Mouse (Mus musculus) kidney, adult 2 months (tissue): ENCODE results near the gene Vdac2. TPM values are rescaled to one million over a fixed set of nuclear protein-coding genes. Genes with fewer than 3 reads are reported as not detected.

ENCODE experiments used
- DNase-seq: peaks from one replicate; pipeline ENCODE4 v3.0.0; 2021
- H3K27ac ChIP-seq: fragments of 200-500 bp; 2 replicates; pipeline ENCODE4 v1.5.1; 2012; ENCODE audit warnings: low read depth, low read length, control low read depth, inconsistent platforms; ENCODE audit not compliant: insufficient read depth
- H3K27me3 ChIP-seq: fragments of 200-500 bp; replicated peaks from 2 replicates; pipeline ENCODE4 v1.6.1; 2012; ENCODE audit warnings: mild to moderate bottlenecking, moderate library complexity, low read length, inconsistent platforms; ENCODE audit not compliant: control insufficient read depth, insufficient read depth
- H3K36me3 ChIP-seq: fragments of 200-500 bp; 2 replicates; pipeline ENCODE4 v1.6.1; 2012; ENCODE audit warnings: mild to moderate bottlenecking, moderate library complexity, low read length, inconsistent platforms; ENCODE audit not compliant: control insufficient read depth, insufficient read depth
- H3K4me1 ChIP-seq: fragments of 200-500 bp; 2 replicates; pipeline ENCODE4 v1.6.1; 2011; ENCODE audit warnings: low read length; ENCODE audit not compliant: control insufficient read depth, insufficient read depth
- H3K4me3 ChIP-seq: fragments of 200-500 bp; 2 replicates; pipeline ENCODE4 v1.5.1; 2011; ENCODE audit warnings: mild to moderate bottlenecking, low read depth, low read length, control low read depth; ENCODE audit not compliant: insufficient read depth
- CTCF ChIP-seq: fragments of 200-500 bp; conservative IDR thresholded peaks from 2 replicates; pipeline ENCODE4 v1.5.1; 2011; ENCODE audit warnings: low read depth, mild to moderate bottlenecking, control low read depth, low read length, moderate library complexity, mixed read lengths; ENCODE audit not compliant: insufficient read depth, insufficient read length
- POLR2A ChIP-seq: fragments of 200-500 bp; IDR thresholded peaks from one replicate; pipeline ENCODE4 v1.6.1; 2011; ENCODE audit warnings: low read depth, low read length, control low read depth
- WGBS: fragments of 180-500 bp; shearing (Covaris S2); methylation state at CpG from one replicate; pipeline ENCODE4 v1.1.7; 2018; 5-methylcytosine and 5-hydroxymethylcytosine counted together
- polyA plus RNA-seq: library from polyadenylated mRNA; depleted of rRNA; stranded (reverse); fragments of >200 nt; gene quantifications from 2 replicates; pipeline ENCODE4 v1.2.3, GENCODE M21; 2012

Gene Vdac2
- polyA plus RNA-seq, 1 experiment = 166 TPM

DNA sequence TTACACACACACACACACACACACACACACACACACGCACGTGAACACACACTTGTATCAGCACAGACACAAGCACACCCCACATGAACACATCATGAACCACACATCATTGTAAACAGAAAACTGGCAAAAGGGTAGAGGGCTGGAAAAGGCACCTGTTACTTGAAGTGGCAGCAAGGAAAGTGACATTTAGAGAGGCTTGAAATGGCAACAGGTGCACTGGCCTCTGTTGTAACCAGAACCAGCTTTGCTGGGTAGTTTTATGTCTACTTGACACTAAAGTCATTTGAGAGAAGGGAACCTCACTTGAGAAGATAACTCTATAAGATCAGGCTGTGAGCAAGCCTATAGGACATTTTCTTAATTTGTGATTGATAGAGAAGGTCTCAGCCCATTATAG lies 15.6 kb upstream of the Vdac2 start:
- WGBS = 93% methylated on average over 2 of the region's 2 CpGs
- Histone ChIP-seq H3K4me1 (peaks cover 4% of the 10 kb centered on the region; the same call in 1 of the 2 replicates), H3K36me3 (no peaks in the 10 kb centered on the region), H3K27me3 (no peaks in the 10 kb centered on the region), H3K4me3 (no peak overlapping the region), H3K27ac (no peak overlapping the region)
- TF ChIP-seq CTCF (no peak), POLR2A (no peak)
- DNase-seq = no peak

DNA sequence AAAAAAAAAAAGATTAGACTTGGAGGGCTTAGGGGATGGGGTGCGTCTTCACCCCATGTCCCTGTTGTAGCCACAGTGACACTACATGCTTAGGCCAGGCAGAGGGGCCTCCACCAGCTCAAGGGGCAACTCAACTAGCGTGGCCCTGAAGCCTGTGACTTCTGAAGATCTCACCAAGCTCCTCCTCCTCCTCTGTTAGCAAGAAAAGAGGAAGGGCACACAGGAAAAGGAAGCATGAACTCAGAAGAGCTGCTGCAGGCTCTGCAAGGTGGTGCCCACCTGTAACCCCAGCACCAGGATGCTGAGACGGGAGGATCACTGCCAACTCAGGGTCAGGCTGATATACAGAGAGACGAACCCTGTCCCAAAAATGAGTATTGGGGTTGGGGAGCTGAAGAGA lies 13.7 kb upstream of the Vdac2 start:
- Histone ChIP-seq H3K27me3 (no peaks in the 10 kb centered on the region), H3K27ac (no peak overlapping the region), H3K36me3 (no peaks in the 10 kb centered on the region), H3K4me3 (no peak overlapping the region), H3K4me1 (peaks cover 4% of the 10 kb centered on the region; the same call in 1 of the 2 replicates)
- 87% methylated on average over 4 of the region's 4 CpGs for WGBS
- DNase-seq = no peak
- TF ChIP-seq POLR2A = no peak
- TF ChIP-seq CTCF = no peak

DNA sequence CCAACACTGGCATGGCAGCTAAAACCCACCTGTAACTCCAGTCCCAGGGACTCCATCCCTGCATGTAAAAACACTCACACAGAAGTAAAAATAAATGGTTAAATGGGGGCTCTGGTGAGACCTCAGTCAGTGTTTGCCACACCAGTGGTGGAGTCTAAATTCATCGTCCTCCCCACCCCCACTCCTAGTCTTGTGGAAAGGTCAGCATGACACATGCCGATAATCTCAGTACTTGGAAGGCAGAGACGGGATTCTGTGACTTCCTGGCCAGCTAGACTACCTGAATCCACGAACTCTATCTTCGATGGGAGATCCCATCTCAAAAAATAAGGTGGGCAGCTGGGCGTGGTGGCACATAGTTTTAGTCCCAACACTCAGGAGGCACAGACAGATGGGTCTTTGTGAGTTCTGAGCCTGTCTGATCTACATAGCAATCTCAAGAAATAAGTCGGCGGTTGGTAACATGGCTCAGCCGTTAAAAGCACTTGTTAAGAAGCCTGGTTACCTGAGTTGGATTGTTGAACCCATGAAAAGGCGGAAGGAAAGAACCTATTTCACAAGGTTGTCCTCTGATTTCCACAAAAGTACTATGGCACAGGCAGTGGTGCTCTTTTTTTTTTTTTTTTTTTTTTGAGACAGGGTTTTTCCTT lies 13.2 kb upstream of the Vdac2 start:
- 86% methylated on average over 10 of the region's 10 CpGs for WGBS
- no peak overlapping the region for H3K27ac ChIP-seq
- DNase-seq = no peak
- TF ChIP-seq POLR2A = no peak
- TF ChIP-seq CTCF = no peak
- no peaks in the 10 kb centered on the region for H3K36me3 ChIP-seq
- no peak overlapping the region for H3K4me3 ChIP-seq
- no peaks in the 10 kb centered on the region for H3K27me3 ChIP-seq
- peaks cover 4% of the 10 kb centered on the region; the same call in 1 of the 2 replicates for H3K4me1 ChIP-seq

GRCm38 (mm10) chr14:21812590-21813162 lies 12.4 kb upstream of the Vdac2 start:
- peaks cover 4% of the 10 kb centered on the region; the same call in 1 of the 2 replicates for H3K4me1 ChIP-seq
- H3K4me3 ChIP-seq = no peak overlapping the region
- TF ChIP-seq CTCF (peak; percentile 74), POLR2A (no peak)
- WGBS = 21% methylated on average over 14 of the region's 14 CpGs
- H3K27me3 ChIP-seq = no peaks in the 10 kb centered on the region
- no peaks in the 10 kb centered on the region for H3K36me3 ChIP-seq
- H3K27ac ChIP-seq = no peak overlapping the region
- DNase-seq = peak; percentile 83

GRCm38 (mm10) chr14:21813216-21813615 lies 11.8 kb upstream of the Vdac2 start:
- H3K4me1 ChIP-seq = peaks cover 4% of the 10 kb centered on the region; the same call in 1 of the 2 replicates
- no peak overlapping the region for H3K4me3 ChIP-seq
- no peaks in the 10 kb centered on the region for H3K27me3 ChIP-seq
- TF ChIP-seq POLR2A (no peak), CTCF (no peak)
- no peak for DNase-seq
- 60% methylated on average over 4 of the region's 4 CpGs for WGBS
- no peaks in the 10 kb centered on the region for H3K36me3 ChIP-seq
- no peak overlapping the region for H3K27ac ChIP-seq

DNA sequence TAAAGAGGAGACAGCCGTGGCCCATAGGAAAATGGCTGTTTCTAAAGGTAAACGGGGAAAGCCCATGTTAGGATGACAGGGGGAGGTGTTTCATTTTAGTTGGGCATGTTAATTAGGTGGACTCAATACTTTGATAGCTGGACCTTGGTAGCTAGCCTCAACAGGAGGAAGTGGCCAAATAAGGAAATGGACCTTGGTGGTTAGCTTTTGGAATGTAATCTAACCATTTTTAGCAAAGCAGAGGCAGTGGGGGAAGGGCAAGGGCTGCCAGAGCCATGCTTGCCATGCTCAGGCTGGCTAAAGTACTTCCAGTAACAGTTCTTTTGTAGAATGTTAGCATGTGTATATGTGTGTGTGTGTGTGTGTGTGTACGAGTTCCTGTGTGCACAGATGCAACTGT lies 11.2 kb upstream of the Vdac2 start:
- Histone ChIP-seq H3K4me1 (peaks cover 4% of the 10 kb centered on the region; the same call in 1 of the 2 replicates), H3K36me3 (no peaks in the 10 kb centered on the region), H3K4me3 (no peak overlapping the region), H3K27ac (no peak overlapping the region), H3K27me3 (no peaks in the 10 kb centered on the region)
- 74% methylated on average over 3 of the region's 3 CpGs for WGBS
- DNase-seq = peak; percentile 33
- TF ChIP-seq POLR2A (no peak), CTCF (no peak)

DNA sequence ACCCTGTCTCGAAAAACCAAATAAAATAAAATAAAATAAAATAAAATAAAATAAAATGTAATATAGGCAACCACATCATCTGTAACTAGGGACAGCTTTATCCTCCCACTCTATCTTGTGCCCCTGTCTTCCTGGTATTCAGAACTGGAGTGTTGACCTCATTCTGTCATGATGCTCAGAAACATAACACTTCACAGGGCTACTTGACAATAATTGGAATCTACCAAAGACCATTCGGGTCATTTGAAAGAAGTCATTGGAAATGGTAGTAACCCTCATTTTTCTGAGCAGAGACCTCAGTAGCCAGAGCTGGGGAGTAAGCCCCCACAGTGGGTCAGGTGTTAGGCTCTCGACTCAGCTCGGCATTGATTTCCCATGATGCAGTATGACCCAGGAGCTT lies 10.4 kb upstream of the Vdac2 start:
- DNase-seq = no peak
- Histone ChIP-seq H3K27ac (no peak overlapping the region), H3K36me3 (no peaks in the 10 kb centered on the region), H3K4me1 (peaks cover 4% of the 10 kb centered on the region; the same call in 1 of the 2 replicates), H3K27me3 (no peaks in the 10 kb centered on the region), H3K4me3 (no peak overlapping the region)
- TF ChIP-seq POLR2A (no peak), CTCF (no peak)
- 93% methylated on average over 4 of the region's 4 CpGs for WGBS
